Mouse (Mus musculus) c-Kit-positive CD71-negative TER-119-negative erythroid progenitor cells, embryonic 14.5 days (primary cell): ENCODE results near the gene Hnf4a.

Experiments used
- DNase-seq: peaks from one replicate; pipeline ENCODE4 v3.0.0-alpha.2; 2013; ENCODE audit warnings: low read depth

Hnf4a gene

DNA sequence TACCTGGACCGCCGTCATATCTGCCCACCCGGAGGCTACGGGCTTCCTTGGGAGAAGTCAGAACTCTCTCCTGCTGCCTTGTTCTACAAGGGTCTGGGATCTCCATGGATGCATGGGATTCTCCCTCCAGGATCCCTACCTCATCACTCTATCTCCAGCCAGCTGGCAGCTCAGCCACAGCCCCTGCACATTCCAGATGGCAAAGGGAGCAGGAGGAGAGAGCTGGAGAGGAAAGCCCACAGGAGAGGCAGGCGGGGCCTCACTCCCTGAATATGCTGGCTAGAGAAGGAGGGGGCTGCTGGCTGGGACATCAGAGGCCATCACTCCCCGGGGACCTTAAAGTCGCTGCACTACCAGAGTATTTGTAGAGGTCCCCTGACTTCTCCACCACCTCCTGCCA lies 15.3 kb upstream of the Hnf4a start:
- DNase-seq, result no peak

DNA sequence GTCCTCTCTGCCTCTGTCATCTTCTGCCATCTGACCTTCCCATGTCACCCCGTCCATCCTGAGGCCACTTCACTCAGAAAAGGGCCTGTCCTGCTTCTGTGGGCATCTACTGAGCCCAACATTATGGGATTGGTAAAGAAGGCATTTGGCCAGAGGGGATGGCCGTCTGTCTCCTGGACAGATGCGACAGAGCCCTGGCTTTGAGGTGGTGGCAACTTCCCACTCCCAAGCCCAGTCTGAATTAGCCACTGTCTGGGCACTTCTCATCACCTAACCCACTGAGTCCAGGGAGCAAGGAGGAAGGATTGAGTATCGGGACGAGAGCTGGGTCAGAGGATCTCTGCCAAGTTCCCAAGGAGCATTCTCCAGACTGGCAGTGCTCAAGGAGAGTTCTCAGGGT lies 14.6 kb upstream of the Hnf4a start, which contains the start of gene R3hdml:
TSS of gene R3hdml (plus strand) at position 301 of the 400 bp plus-strand sequence.
- no peak for DNase-seq

DNA sequence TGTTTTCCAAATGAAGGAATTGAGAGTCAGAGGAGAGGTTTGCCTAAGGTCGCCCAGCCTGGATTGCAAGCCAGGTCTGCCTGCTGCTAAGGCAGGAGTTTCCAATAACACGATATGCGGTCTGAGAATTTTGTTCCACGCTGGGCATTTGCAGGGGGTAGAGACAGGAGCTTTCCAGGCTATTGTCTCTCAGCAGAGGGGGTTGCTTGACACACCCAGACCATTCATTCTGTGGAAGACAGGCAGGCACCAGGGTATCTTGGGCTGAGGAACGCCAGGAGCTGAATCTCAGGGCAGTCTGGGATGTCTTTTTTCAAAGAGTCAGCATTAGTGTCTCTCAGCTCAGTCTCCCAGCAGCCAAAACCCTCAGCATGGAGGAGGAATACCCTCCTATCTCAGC lies 13.6 kb upstream of the Hnf4a start:
- DNase-seq, result no peak

DNA sequence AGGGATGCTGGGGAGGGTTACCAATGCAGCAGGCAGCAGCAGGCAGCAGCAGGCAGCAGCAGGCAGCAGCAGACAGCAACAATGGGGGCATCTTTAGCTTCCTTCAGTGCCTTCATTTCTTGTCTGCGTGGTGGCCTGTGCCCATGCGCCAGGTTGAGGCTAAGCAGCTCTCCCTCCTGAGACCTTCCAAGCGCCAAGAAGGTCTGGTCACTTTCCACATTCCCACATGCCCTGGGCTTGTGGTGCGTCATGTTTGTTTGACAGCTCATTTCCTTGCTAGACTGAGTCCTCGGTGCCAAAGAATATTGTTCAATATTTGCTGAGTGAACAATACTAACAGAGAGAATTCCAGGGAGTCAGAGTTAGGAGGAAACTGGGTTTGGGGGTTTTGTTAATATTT lies 12.6 kb upstream of the Hnf4a start:
- DNase-seq, result no peak

DNA sequence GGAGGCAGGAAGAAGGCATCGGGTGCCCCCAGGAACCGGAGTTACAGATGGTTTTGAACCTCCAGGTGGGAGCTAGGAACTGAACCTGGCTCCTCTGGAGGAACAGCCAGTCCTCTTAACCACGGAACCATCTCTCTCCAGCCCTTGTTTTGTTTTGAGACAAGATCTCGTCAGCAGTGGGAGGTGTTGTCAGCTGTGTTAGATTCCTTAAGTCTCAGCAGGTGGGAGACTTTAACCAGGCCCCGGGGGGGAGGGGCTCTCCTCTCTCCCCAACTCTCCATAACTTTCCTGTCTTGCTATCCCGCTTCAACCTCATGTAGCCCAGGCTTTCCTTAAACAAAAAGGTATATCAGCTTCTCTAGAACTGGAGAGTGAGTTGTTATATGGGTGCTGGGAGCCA lies 12.2 kb upstream of the Hnf4a start:
- no peak for DNase-seq

DNA sequence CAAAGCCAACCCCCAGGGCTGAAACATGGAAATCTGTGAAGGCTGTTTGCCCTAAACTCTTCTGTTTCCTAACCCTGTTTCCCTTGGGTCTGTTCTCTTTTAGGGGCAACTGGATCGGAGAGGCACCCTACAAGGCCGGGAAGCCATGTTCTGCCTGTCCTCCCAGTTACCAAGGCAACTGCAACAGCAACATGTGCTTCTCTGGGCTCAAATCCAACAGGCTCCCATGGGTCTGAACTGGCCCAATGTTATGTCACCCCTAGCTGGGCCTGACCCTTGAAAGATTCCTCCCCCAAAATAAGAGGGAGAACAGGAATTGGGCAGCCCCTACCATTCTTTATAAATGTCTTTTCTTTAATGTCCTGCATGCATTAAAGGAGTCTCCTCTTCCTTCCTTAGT lies 4.4 kb upstream of the Hnf4a start:
- DNase-seq, result no peak

DNA sequence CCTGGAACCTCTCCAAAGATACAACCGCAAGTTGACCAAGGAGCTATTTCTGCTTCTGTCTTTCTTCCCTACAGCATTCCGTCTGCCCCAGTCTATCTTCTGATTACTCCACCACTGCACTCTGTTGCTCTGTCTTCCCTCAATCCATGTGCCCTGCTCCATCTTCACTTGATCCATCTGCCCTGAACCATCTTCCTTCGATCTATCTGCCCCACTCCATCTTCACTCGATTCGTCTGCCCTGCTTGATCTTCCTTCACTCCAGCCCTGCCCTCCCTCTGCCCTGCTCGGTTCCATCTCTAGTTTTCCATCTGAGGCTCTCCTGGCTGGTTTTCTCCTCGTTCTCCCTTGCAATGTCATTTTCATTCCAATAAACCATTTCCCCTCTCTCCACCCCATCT lies 3.4 kb upstream of the Hnf4a start:
- DNase-seq, result no peak

DNA sequence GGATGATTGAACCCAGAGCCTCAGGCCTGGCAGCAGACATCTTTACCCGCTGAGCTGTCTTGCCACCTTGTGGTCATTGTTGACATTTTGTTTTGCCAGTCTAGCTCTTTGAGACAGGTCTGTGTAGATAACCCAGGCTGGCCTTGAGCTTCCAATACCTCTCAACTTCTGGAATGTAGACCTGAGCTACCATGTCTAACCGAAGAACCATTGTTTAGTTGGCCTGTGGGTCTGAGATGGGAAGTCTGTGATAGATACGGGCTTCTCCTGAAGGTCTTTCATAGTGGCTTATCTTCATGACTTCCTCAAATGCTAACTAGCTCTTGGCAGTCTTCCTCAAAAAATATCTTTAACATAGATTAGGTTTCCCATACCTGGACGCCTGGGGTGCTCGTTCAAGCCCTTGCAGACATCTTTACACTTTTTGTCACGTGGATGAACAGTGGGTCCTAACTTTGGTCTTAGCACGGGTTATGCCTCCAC lies 19.2 kb downstream of the Hnf4a start:
- DNase-seq, result no peak

DNA sequence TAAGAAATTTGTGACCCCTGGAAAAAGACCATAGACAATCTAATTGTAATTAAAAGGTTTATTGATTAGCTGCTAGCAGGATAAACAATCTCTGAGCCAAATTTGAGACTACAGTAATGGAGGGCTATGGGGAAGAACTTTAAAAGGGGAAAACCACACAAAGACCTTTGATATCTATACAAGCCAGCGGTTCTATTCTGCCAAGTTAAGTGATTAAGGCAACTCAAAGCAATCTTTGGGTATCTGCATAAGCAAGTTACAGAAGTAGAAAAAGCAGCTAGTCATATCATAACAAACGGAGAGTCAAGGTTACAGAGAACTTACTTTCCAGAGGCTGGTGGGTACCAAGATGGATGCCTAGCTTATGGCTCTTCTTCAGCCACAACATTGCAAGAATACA lies 20.9 kb downstream of the Hnf4a start:
- DNase-seq, result no peak

DNA sequence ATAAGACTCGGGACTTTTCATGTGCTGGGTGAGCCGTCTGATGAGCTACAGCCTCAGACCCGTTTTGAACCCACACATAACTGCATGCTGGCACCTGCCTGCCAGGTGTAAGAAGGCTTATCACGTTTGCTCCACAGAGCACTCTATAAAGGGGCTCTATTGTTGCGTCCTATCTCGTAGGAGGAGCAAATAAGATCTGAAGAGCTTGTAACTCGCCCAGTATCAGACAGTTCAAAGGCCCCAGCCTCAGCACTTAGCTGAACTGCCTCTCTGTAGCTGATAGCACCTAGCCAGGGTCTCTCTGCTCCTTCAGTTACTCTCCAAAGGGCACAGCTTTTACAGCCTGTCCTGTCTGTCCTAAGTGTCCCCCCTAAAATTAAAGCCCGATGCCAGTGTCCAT lies 23.8 kb downstream of the Hnf4a start:
- no peak for DNase-seq

DNA sequence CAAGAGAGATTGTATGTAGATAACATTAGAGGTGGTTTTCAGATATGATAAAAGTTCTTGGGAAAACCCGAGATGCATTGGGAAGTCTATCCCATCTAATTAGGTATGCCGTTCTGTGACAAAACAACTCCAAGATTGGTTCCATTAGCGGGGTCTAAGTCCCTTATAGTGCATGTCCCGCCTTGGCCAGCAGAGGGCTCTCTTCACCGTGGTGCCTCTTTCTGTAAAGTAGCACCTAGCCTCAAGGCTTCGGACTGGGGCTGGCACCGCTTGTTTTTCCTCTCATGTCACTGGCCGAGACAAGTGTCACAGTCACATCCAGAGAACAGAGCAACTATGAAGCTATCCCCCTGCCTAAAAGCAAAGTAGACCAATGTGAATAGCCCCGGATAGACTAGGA lies 25.3 kb downstream of the Hnf4a start:
- peak; percentile 68 for DNase-seq

DNA sequence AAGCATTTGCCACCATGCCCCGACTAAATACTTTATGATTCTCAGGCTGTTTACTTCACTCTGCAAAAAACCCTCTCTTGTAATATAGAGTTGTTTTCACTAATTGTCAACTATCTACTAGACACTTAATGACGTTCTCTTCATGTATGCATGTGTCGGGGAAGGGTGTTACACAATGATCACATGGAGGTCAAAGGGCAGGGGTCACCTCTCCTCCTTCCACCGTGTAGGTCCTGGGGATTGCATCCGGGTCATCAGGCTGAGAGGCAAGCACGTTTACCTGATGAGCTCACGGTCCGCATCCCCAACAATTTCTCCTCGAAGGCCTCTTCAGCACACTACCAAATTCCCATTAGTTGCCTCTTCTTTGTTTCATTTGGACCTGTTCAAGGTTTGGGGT lies 26.6 kb downstream of the Hnf4a start:
- no peak for DNase-seq

DNA sequence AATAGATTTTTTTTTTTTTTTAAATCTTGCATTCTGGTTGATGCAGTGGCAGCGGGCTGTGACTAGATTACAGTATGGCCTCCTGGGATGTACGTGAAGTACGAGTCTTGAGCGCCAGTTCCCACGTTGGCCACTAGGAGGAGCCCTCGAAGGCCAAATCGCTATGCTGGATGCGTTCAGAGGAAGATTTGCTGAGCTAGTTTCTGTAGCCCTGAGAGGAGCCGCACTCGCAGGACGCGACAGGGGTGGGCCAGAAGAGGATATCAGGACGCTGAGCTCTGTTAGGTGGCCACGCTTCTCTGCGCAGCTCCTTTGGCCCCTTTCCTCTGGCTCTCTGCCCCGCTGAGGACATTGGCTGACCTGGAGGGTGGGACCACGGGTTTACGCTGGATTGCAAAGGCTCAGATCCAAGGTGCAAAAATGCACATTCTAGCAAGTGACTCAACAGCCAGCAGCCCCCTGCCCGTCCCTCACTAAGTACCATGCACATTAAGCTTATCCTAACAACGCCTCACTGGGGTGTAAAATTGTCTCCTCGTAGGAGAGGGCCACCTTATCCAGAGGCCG lies 28.4 kb downstream of the Hnf4a start:
- peak; percentile 85 for DNase-seq

DNA sequence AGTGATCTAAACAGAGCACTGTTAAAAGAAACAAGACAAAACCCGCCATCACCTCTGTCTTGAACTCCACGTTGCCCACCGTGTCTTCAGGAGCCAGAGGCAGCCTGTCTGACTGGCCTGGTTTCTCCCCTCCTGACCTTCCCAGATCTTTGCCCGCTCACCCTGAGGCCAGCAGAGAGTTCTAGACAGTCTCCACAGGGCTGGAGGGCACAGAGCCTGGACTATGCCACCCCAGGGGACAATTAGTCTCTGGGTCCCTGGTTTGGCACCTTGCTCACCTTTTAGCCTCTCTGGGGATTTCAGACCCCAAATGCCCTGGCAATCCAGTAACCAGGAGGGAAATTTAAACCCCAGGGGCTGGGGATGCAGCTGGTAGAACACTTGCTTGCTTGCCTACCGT lies 30.8 kb downstream of the Hnf4a start:
- DNase-seq, result no peak

DNA sequence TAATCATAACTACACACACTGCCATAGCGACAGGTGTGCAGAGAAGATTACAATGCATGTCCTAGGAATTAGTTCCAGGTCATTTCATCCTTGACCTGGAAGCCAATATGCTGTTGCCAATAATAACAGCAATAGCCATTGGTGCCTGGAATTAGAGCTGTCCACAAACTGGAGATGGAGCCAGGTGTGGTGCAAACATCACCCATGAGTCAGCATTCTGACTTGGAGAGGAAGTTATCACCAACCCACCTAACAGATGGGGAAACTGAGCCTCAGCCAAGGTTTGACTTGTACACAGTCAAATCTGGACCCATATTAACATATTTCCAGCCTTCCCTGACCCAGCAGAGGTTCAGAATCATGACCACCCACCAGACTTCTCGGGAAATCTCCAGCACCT lies 31.8 kb downstream of the Hnf4a start:
- no peak for DNase-seq

DNA sequence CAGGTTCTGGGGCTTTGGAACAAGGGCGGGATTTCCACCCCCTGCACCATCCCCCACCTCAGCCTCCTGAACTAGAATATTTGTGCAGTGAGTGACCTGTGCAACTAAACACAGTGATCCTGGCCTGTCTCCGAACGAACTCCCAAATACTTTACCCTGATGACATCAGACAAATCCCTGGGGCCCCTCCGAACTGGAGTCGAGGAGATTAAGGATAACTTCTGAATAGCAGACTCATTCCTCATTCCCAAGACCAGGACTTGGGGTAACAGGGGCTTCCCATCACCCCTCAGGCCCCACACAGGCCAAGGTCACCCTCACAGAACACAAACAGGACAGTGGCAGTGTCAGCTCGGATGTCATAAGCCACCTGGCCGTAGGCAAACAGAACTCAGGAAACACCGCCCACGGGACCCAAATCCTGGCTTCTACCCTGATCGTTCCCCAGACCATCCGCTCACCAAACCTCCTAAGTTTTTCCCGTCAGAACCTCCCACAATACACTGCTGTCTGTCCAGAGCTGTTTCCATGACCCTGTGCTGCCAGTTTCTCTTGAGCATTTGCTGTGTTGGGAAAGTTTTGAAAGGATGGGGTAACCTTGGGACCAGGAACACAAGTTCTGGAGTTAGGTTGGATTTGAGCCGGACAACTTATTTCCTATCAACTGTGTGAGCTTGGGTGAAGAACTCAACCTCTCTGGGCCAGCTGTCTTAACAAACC lies 32.9 kb downstream of the Hnf4a start:
- DNase-seq, result no peak

DNA sequence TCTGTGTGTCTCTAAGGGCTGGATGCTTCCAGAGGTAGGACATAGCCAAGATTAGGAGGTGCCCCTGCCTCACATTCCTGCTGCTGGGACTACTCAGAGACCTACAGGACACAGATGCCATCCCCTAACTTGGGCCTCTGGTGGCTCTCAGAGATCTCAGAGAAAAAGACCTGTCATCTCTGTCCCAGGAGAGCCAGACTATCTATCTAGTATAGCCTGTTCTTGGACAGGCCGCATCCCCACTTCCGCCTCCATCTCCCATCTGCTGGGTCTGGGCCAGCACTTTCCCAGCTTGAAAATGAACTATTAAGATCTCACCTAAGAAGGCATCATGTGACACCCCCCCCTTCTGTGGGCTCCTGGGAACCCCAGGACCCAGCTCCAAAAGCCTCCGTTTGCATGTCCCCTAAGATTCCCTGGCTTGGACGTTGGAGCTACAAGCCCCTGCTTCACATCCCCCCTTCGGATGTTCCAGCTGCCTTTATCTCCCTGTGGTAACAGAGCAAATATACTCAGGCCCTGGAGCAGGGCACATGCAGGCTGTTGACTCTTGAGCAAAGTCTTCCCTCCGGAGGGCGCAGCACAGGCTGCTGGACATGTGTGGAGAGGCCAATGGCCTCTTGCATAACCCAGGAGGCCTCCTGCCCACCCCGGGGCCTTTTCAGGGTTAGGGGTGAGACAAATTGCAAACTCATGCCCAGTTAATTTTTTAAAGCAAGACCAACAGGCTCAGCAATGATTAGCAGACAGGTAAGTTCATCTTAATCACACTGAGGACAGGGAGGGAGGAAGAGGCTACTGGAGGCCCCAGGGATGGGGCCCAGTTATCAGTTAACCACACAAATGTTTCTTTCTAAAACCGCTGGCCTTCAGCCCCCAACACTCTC lies 33.9 kb downstream of the Hnf4a start:
- DNase-seq, result no peak

DNA sequence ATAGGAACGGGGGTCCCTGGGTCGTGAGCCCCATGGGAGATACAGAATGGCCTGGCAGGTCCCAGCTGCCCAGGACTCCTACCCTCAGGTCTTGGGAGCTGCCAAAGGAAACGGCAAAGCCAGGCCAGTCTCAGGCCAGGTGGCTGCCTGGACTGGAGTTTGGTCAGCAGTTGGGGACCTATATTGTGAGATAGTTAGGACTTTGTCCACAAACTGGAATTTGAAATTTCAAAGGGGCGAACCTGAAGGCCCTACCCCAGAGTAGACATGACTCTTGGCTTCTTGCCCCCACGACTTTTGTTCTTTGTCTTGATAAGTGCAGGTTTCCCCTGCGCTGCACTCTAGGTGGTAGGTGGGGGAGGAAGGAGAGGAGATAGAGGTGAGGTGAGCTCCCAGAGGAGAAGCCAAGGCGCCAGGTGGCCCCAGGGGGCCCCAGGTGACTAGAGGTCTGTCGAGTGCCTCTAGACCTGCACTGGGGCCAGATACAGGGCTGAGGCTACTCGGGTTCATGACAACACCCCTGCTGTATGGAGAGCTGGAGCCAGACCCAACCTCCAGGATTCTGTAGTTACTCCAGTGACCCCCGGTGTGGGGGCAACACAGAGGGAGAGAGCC lies 35.1 kb downstream of the Hnf4a start:
- no peak for DNase-seq

DNA sequence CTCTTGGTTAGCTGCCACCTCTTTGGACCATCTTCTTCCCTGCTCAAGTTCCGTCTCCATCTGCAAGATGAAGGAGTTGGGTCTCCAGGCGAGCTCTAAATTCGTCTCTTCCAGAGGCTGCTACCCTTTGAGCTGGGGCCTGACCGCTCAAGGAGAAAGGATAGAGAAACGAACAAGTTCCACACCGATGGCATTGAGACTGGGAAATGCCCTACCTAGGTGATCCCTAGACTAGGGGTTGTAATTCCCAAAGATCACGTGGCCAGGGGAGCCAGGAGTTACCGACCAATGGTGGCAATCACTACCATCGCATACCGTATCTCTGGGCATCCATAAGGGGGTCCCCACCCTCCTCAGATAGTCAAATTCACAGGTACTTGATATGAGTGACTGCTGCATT lies 36.1 kb downstream of the Hnf4a start:
- DNase-seq, result no peak

DNA sequence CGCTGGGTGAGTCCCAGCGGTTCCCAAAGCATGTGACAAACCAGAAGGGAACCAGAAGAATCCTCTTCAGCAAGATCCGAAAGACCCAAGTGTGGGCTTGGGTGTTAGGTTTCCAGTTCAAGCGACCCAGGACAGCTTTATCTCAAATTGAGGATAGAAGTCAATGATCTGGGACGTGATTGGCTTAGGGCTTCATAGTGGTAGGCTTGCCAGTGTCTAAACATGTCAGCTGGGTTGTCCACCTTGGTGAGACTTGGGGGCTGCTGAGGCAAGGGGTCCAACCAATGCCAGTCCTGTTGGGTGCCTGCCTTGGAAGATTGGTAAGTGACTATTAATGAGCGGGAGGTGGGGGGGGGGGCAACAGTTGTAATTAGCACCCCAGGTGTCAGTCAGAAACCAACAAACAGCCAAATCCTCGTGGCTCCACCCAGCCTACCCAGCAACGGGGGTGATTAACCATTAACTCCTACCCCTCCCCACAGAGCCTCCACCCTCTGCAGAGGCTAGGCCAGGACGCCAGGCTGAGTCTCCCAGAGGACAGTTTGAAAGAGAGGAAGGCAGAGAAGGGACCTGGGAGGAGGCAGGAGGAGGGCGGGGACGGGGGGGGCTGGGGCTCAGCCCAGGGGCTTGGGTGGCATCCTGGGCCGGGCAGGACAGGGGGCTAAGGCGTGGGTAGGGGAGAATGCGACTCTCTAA lies 40.2 kb downstream of the Hnf4a start:
- DNase-seq, result no peak

DNA sequence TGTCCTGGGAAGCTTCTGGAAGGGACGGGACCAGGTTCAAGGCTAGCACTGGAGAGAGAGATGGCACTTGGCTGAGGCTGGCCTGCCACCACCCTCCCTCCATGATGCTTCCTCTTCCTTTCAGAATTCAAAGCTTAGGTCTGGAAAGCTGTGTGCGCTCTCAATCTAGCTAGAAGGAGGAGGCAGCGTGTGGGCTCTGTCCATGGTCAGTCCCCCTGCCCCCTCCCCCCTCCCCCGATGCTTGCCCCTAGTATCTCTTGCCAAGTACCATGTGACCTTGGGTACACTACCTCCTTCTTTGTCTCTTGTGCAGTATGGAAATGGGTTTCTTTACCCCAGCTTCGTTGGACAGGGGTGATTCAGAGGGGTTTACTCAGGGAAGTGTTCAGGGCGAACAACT lies 42.2 kb downstream of the Hnf4a start:
- no peak for DNase-seq

DNA sequence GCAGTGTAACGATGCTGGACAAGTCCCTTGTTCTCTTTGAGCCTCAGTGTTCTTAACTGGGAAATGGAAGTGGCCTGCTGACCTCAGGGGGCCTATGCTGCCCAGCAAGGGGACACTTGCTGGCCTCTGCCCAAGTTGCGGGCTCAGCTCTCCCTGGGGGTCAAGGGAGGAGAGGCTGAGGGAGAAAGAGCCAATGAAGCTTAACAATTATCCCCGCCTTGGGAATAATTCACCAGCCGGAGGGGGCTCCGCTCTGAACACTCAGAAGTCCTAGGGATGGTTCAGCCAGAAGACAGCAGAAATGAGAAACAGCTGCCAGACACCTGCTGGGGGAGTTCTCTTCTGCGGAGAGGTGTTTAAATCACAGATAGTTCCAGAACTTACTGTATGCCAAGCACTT lies 43.2 kb downstream of the Hnf4a start:
- no peak for DNase-seq
